Mouse (Mus musculus) liver, adult 2 months (tissue): Measurements from ENCODE around the gene Chad.

Experiments used
- CTCF ChIP-seq: fragments of 200-500 bp; IDR thresholded peaks from 2 replicates; pipeline ENCODE4 v1.5.1; 2011; ENCODE audit warnings: low read depth, low read length, control low read depth
- POLR2A ChIP-seq: fragments of 200-500 bp; IDR thresholded peaks from 2 replicates; pipeline ENCODE4 v1.6.1; 2011; ENCODE audit warnings: low read length, control low read depth; ENCODE audit not compliant: insufficient read depth; ENCODE audit errors: extremely low read depth

- TF ChIP-seq CTCF (no peak), POLR2A (no peak)
Observed at GRCm38 (mm10) chr11:94526171-94526879, 38.5 kb upstream of the Chad start.
